ENCODE assay signal across 8 mouse cellular contexts in the genomic region with DNA sequence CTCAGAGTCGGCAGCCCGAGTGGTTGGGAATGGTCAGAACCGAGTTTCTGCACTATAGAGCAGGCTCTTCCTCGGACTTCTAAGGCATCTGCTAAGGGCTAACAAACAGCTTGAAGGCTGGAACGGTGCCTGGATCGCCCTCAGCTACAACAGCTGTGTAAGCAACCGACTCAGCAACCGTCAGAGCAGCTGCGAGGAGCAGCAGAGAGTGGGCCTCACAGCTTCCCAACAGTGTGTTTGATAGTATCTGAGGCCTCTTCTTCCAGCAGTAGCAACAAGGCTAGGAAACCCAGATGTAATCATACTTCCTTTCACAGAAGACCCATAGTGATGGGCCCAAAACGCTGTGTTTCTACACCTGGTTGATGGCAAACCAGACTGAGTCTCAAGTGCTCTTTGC. TPM values are rescaled to one million over a fixed set of nuclear protein-coding genes. Genes with fewer than 3 reads are reported as not detected.
DNase-seq lines count a peak whose midpoint lies in the region; ATAC-seq and TF ChIP-seq lines count a peak whose summit lies in the region.

No protein-coding gene starts in this region.

- peaks cover 35% of the 10 kb centered on the region for H3K4me1 ChIP-seq in G1E (ENCODE audit: insufficient read depth, low read depth, low read length)

- no peak for TF ChIP-seq CTCF in G1E (IDR thresholded peaks at IDR 0.05; ENCODE audit: low read depth, low read length)

- H3K9me3 ChIP-seq in G1E (replicated peaks) = no peaks in the 10 kb centered on the region

- peak; percentile 4 for DNase-seq in adrenal gland, adult 8-10 months
- DNase-seq in adrenal gland, postnatal 4 days (ENCODE audit: low spot score in 2 of 2) = no peak
- peak; percentile 26 for DNase-seq in G1E (ENCODE audit: low spot score)
- DNase-seq in frontal cortex, postnatal 14 days (ENCODE audit: low spot score in 2 of 2) = peak; percentile 62 to 71
- DNase-seq in kidney, adult 11 months = peak; percentile 61
- DNase-seq in left cerebral cortex, adult 8-10 months (ENCODE audit: low spot score in 2 of 2) = peak; percentile 8 to 72
- peak; percentile 50 for DNase-seq in ovary, postnatal 14 days (ENCODE audit: low spot score)
- no peak for DNase-seq in spleen, postnatal 36 days (ENCODE audit: low spot score in 2 of 2)

- H3K36me3 ChIP-seq in G1E (replicated peaks) = no peaks in the 10 kb centered on the region

- peak overlapping the region; percentile 44; the same call in 1 of the 2 replicates for H3K4me3 ChIP-seq in G1E (ENCODE audit: low read depth, low read length)

- peak; percentile 92 for ATAC-seq in G1E (ENCODE audit: extremely low read depth, insufficient number of reproducible peaks, low FRiP score, poor library complexity, severe bottlenecking)

- H3K27me3 ChIP-seq in G1E (ENCODE audit: insufficient read depth, low read length) = no peaks in the 10 kb centered on the region

RNA-seq across cellular contexts. Expression of a gene that starts 33.5 kb away (rescaled TPM):
- total RNA-seq in adrenal gland, adult 8-10 months (2022) = 100 to 1,000 TPM in 2 of 4 experiments, 10 to 100 TPM in 2; 69.9 to 112 (median 92.1) TPM
- 10 to 100 TPM; 72.2 to 75.9 TPM for total RNA-seq in adrenal gland, postnatal 4 days (2021)
- not detected in 2 replicates for total RNA-seq in G1E (2014; fragmentation: Nextera tagmentation)
- total RNA-seq in G1E (2017) = 0.12 and 0.49 TPM in 2 replicates
- polyA plus RNA-seq in G1E (2012) = 0.01 TPM in 1 of 2 replicates, not detected in the other
- total RNA-seq in left cerebral cortex, adult 8-10 months (2022) = 10 to 100 TPM; 21.3 to 27.1 (median 24.0) TPM

Comparison
In these comparisons a context has a peak if more than half of its experiments do, and no peak if none do; other contexts are left out.
1. DNase-seq: peak in adrenal gland, adult 8-10 months (single experiment), G1E (single experiment), frontal cortex, postnatal 14 days (2 of 2), kidney, adult 11 months (single experiment), left cerebral cortex, adult 8-10 months (2 of 2) and ovary, postnatal 14 days (single experiment); none in adrenal gland, postnatal 4 days (0 of 2) and spleen, postnatal 36 days (0 of 2).
2. RNA of a gene that starts 33.5 kb away (total RNA-seq): 69.9 to 112 TPM in adrenal gland, adult 8-10 months, 72.2 to 75.9 TPM in adrenal gland, postnatal 4 days and 21.3 to 27.1 TPM in left cerebral cortex, adult 8-10 months; 0.12 to 0.49 TPM in G1E; every median in the first group is over 10 times any median in the second.